Mouse (Mus musculus): ENCODE results near the gene Nck2.

Nck2 gene

GRCm38 (mm10) chr1:43470421-43471179, 26.2 kb downstream of the Nck2 start:
- DNase-seq: no peak

GRCm38 (mm10) chr1:43471180-43472045, 27.0 kb downstream of the Nck2 start:
- peak; percentile 40 for DNase-seq

GRCm38 (mm10) chr1:43472046-43472649, 27.8 kb downstream of the Nck2 start:
- DNase-seq: no peak

- DNase-seq: no peak
Measured at GRCm38 (mm10) chr1:43473734-43474534, 29.6 kb downstream of the Nck2 start.

- DNase-seq: peak; percentile 49
Measured at GRCm38 (mm10) chr1:43474535-43475409, 30.4 kb downstream of the Nck2 start.

GRCm38 (mm10) chr1:43477954-43478353, 33.6 kb downstream of the Nck2 start:
- DNase-seq: peak; percentile 11

- DNase-seq: no peak
Measured at GRCm38 (mm10) chr1:43485204-43485603, 40.8 kb downstream of the Nck2 start.

- DNase-seq: no peak
Measured at GRCm38 (mm10) chr1:43486500-43486899, 42.1 kb downstream of the Nck2 start.

GRCm38 (mm10) chr1:43486956-43487722, 42.8 kb downstream of the Nck2 start:
- DNase-seq: no peak

- DNase-seq: no peak
Measured at GRCm38 (mm10) chr1:43489311-43489710, 44.9 kb downstream of the Nck2 start.

GRCm38 (mm10) chr1:43491506-43492269, 47.3 kb downstream of the Nck2 start:
- DNase-seq: peak; percentile 73

GRCm38 (mm10) chr1:43492803-43493437, 48.5 kb downstream of the Nck2 start:
- DNase-seq: no peak

GRCm38 (mm10) chr1:43496051-43496450, 51.7 kb downstream of the Nck2 start:
- DNase-seq: no peak

GRCm38 (mm10) chr1:43496993-43497392, 52.6 kb downstream of the Nck2 start:
- no peak for DNase-seq

GRCm38 (mm10) chr1:43497951-43498350, 53.6 kb downstream of the Nck2 start:
- no peak for DNase-seq

- no peak for DNase-seq
Measured at GRCm38 (mm10) chr1:43500121-43500520, 55.7 kb downstream of the Nck2 start.

GRCm38 (mm10) chr1:43501143-43501919, 57.0 kb downstream of the Nck2 start:
- no peak for DNase-seq

GRCm38 (mm10) chr1:43501920-43502791, 57.8 kb downstream of the Nck2 start:
- peak; percentile 73 for DNase-seq

All from kidney, adult 9 months (tissue).